Mouse (Mus musculus) embryonic facial prominence, embryonic 11.5 days (tissue): ENCODE measurements around the gene Lgi4. TPM values are rescaled to one million over a fixed set of nuclear protein-coding genes. Genes with fewer than 3 reads are reported as not detected.

ENCODE experiments used
- ATAC-seq: fragments of 200-750 bp; cut with Nextera tagmentation; replicated peaks from 2 replicates; pipeline ENCODE4 v1.8.0; 2017; ENCODE audit warnings: low read depth; ENCODE audit not compliant: insufficient number of reproducible peaks, low FRiP score, low TSS enrichment
- DNase-seq: peaks from one replicate; pipeline ENCODE4 v3.0.0-alpha.2; 2015; ENCODE audit warnings: low spot score
- H3K27ac ChIP-seq: fragments of 300-500 bp; sonication (generic); replicated peaks from 2 replicates; pipeline ENCODE4 v1.5.1; 2014; ENCODE audit warnings: mild to moderate bottlenecking, low read depth, low read length, control low read depth
- H3K27me3 ChIP-seq: fragments of 300-500 bp; sonication (generic); 2 replicates; pipeline ENCODE4 v1.6.1; 2014; ENCODE audit warnings: mild to moderate bottlenecking, low read length, moderate library complexity, mixed read lengths; ENCODE audit not compliant: control insufficient read depth, insufficient read depth
- H3K36me3 ChIP-seq: fragments of 300-500 bp; sonication (generic); replicated peaks from 2 replicates; pipeline ENCODE4 v1.6.1; 2014; ENCODE audit warnings: low read depth, mild to moderate bottlenecking, low read length, moderate library complexity, mixed read lengths; ENCODE audit not compliant: control insufficient read depth, insufficient read depth
- H3K4me1 ChIP-seq: fragments of 300-500 bp; sonication (generic); 2 replicates; pipeline ENCODE4 v1.6.1; 2014; ENCODE audit warnings: low read length, mixed read lengths; ENCODE audit not compliant: control insufficient read depth, insufficient read depth
- H3K4me2 ChIP-seq: fragments of 300-500 bp; sonication (generic); 2 replicates; pipeline ENCODE4 v1.6.1; 2014; ENCODE audit warnings: low read depth, mild to moderate bottlenecking, control low read depth, low read length, moderate library complexity
- H3K4me3 ChIP-seq: fragments of 300-500 bp; sonication (generic); 2 replicates; pipeline ENCODE4 v1.5.1; 2014; ENCODE audit warnings: low read depth, low read length, control low read depth
- H3K9ac ChIP-seq: fragments of 300-500 bp; sonication (generic); replicated peaks from 2 replicates; pipeline ENCODE4 v1.6.1; 2014; ENCODE audit warnings: mild to moderate bottlenecking, control low read depth, low read length
- H3K9me3 ChIP-seq: fragments of 300-500 bp; sonication (generic); replicated peaks from 2 replicates; pipeline ENCODE4 v1.6.1; 2016; ENCODE audit warnings: mild to moderate bottlenecking, low read length, inconsistent platforms, mixed read lengths; ENCODE audit not compliant: control insufficient read depth
- WGBS: fragments of 180-500 bp; shearing (Covaris S2); extraction: QIAGEN DNeasy Blood & Tissue Kit; methylation state at CpG from one replicate; pipeline ENCODE4 v1.1.7; 2014; 5-methylcytosine and 5-hydroxymethylcytosine counted together
- polyA plus RNA-seq: library from polyadenylated mRNA; unstranded; fragments of >200 nt; fragmentation: Nextera tagmentation; extraction: Ambion mirVana; gene quantifications from 2 replicates; pipeline ENCODE4 v1.2.1, GENCODE M21; 2014

Lgi4 gene
- polyA plus RNA-seq, 1 experiment from 2014 or later, result 1.2 TPM

DNA sequence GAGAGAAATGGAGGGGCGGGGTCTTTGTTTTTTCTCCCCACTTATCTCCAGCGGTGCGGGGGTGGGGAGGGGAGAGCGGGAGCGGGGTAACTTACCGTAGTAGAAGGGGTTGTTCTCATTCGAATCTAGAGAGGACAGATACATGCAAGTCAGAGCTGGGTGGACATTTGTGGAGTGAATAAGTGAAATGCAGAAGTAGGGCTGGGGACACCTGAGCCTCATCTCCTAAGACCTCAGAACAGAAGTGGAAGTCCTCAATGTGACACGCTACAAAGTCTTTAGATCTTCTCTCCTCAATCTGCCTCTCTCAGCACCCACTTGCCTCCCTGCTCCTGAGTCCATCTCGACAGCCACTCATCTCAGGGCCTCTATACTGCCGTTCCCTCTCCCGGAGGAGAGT lies 23.9 kb upstream of the Lgi4 start:
- Histone ChIP-seq H3K36me3 (no peaks in the 10 kb centered on the region), H3K9me3 (no peaks in the 10 kb centered on the region), H3K4me3 (no peak overlapping the region), H3K27me3 (no peaks in the 10 kb centered on the region), H3K9ac (no peak overlapping the region), H3K4me2 (no peak overlapping the region), H3K27ac (no peak overlapping the region), H3K4me1 (no peaks in the 10 kb centered on the region)
- WGBS, result 80% methylated on average over 11 of the region's 11 CpGs
- ATAC-seq (no peak), DNase-seq (no peak)

DNA sequence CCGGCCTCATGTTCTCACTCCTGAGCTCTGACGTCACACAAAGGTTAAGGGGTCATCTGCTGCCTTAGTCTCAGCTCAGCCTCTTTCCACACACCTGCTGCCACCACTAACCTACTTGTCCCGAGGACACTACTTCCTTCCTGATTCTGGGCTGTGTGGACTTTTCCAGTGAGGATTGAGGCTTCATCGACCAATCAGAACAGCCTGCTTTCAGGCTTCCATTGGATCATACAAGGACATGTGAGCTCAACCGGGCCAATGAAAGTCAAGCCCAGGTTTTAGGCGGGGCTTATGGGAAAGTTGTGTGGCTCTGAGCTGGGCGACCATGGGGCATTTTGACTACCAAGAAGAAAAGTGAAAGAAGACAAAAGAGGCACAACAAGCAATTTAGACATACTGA lies 22.2 kb upstream of the Lgi4 start:
- ATAC-seq, result no peak

DNA sequence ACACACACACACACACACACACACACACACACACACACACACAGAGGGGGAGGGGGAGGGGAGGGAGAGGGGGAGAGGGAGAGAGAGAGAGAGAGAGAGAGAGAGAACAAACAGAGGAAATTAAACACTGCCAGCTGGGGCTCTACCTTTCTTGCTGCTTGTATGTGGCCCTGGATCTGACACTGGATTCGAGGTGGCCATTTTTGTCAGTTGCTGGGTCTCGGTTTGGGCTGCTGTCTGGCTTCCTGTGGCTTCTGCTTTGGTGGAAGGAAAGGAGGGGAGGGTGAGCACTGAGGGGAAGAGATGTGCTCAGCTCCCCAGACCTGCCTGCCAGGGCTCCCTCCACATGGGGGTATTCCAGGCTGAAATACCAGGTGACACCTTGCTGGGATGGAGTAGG lies 21.5 kb upstream of the Lgi4 start:
- Histone ChIP-seq H3K27ac (no peak overlapping the region), H3K27me3 (peaks cover 15% of the 10 kb centered on the region), H3K4me1 (peaks cover 3% of the 10 kb centered on the region), H3K4me3 (no peak overlapping the region), H3K9me3 (no peaks in the 10 kb centered on the region), H3K36me3 (no peaks in the 10 kb centered on the region), H3K9ac (no peak overlapping the region), H3K4me2 (no peak overlapping the region)
- WGBS, result 43% methylated on average over 2 of the region's 2 CpGs
- no peak for DNase-seq
- ATAC-seq, result no peak

More for the DNA sequence above, 22.2 kb upstream of the Lgi4 start:
- H3K9me3 ChIP-seq, result no peaks in the 10 kb centered on the region
- H3K27me3 ChIP-seq, result peaks cover 8% of the 10 kb centered on the region; the same call in 1 of the 2 replicates
- no peaks in the 10 kb centered on the region for H3K36me3 ChIP-seq
- H3K4me3 ChIP-seq, result no peak overlapping the region
- H3K27ac ChIP-seq, result no peak overlapping the region
- DNase-seq, result no peak
- no peak overlapping the region for H3K4me2 ChIP-seq
- H3K4me1 ChIP-seq, result peaks cover 3% of the 10 kb centered on the region
- H3K9ac ChIP-seq, result no peak overlapping the region
- WGBS, result 87% methylated on average over 7 of the region's 7 CpGs

DNA sequence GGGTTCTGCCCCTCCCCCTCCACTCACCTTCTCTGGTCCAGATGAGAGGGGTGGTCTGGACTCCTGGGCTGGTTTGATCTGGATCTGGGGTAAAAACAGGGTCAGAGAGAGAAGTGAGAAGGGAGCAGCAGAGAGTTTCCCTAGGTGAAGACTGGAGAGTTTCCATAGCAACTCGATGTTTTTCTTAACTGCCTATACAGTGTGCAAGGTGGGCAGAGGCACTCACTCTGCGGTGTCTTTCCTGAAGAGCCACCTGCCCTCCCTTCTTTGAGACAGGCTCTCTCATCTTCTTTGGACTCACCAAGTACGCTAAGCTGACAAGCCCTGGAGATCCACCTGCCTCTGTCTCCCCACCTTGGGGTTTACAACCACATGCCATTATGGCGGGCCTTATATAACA lies 20.1 kb upstream of the Lgi4 start:
- no peak for DNase-seq
- peaks cover 3% of the 10 kb centered on the region for H3K4me1 ChIP-seq
- ATAC-seq, result no peak
- H3K36me3 ChIP-seq, result no peaks in the 10 kb centered on the region
- H3K9ac ChIP-seq, result no peak overlapping the region
- no peak overlapping the region for H3K4me2 ChIP-seq
- 83% methylated on average over 4 of the region's 4 CpGs for WGBS
- H3K27ac ChIP-seq, result no peak overlapping the region
- H3K4me3 ChIP-seq, result no peak overlapping the region
- no peaks in the 10 kb centered on the region for H3K9me3 ChIP-seq
- peaks cover 18% of the 10 kb centered on the region for H3K27me3 ChIP-seq

DNA sequence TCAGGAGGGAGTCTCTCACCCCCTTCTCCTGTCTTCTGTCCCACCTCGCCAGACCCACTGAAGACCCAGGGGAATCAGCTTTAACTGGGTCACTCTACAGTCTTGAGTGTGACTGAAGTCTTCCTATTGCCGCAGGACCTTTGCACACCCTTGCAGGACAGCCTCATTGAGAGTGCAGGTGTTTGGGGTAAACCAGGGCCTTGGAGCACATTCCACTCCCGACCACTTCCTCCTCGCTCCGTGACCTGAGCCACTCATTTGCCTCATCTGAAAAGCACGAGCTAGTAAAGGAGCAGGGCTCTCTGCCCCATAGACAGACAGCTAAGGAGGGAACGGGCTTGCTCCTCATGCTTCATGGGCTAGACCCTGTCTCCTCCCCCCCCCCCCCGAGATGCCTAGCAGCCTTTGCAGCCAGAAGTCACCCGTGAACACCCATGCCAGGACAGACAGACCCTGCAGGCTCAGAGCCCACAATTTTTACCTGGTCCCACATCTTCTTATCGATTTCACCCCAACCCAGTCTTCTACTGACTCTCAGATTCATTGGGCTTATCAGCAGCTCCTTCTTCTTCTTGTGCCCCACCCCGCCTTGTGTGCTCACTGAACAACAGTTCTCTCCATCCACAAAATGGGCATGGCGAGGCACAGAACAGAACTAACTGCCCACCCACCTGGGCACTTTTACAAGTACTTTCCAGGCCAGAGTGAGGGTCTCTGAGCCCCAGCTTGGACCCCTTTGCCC lies 18.7 kb upstream of the Lgi4 start:
- Histone ChIP-seq H3K27me3 (peaks cover 18% of the 10 kb centered on the region), H3K4me1 (peaks cover 3% of the 10 kb centered on the region), H3K9me3 (no peaks in the 10 kb centered on the region), H3K9ac (no peak overlapping the region), H3K27ac (no peak overlapping the region), H3K4me3 (no peak overlapping the region), H3K4me2 (no peak overlapping the region), H3K36me3 (no peaks in the 10 kb centered on the region)
- ATAC-seq (no peak), DNase-seq (no peak)
- 76% methylated on average over 12 of the region's 12 CpGs for WGBS

DNA sequence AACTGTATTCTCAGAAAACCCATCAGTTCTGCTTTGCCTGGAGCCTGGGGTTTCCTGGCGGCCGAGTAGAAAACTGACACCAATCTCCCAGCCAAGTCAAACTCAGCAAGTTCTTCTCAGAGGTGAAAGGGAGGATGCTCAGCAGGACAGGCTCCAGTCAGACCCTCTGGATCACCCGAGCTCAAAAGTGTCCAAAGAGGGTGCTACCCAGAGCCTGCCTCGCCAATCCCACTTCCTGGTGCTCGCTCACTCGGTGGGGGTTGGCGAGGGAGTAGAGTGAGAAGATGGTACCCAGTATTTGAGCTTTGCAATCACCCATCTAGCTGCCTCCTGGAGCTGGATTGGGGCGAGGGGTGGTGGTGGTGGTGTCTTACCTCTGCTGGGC lies 18.1 kb upstream of the Lgi4 start:
- H3K36me3 ChIP-seq, result no peaks in the 10 kb centered on the region
- H3K27ac ChIP-seq, result no peak overlapping the region
- H3K27me3 ChIP-seq, result peaks cover 18% of the 10 kb centered on the region
- H3K4me3 ChIP-seq, result no peak overlapping the region
- ATAC-seq, result no peak
- WGBS, result 41% methylated on average over 8 of the region's 8 CpGs
- peaks cover 3% of the 10 kb centered on the region for H3K4me1 ChIP-seq
- no peak overlapping the region for H3K4me2 ChIP-seq
- no peak overlapping the region for H3K9ac ChIP-seq
- no peaks in the 10 kb centered on the region for H3K9me3 ChIP-seq
- DNase-seq, result no peak

DNA sequence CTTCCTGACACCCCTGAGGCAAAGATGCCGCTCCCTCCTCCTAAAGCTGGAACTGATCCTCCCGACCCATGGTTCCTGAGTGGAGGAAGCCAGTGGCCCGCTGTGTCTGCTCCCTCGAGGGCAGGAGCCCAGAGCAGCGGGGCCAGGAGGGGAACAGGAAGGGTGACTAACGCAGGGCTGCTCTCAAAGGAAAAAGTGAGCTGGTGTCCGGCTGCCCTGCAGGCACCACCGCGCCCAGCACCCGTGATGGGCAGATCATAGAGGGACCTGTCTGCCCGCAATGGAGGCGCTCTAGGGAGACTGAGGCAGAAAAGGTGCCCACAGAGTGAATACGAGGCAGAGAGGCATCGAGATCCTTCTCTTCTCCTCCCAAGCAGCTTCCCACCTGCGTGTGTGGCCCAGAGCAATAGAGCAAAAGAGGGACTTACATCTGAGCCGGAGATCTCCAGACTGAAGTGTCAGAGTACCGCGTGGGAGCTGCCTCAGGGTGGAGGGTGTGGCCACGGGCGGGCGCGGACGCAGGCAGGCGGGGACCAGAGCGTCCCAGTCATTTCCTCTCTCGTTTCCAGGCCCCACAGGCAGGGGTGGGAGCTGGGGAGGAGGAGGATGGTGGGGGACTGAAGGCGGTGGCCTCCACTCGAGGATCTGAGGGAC lies 17.4 kb upstream of the Lgi4 start:
- ATAC-seq, result no peak
- Histone ChIP-seq H3K9me3 (no peaks in the 10 kb centered on the region), H3K27me3 (peaks cover 18% of the 10 kb centered on the region), H3K4me3 (no peak overlapping the region), H3K27ac (no peak overlapping the region), H3K4me2 (peak overlapping the region; percentile 32), H3K36me3 (no peaks in the 10 kb centered on the region), H3K9ac (no peak overlapping the region; the same call in 1 of the 2 replicates), H3K4me1 (peaks cover 3% of the 10 kb centered on the region)
- WGBS, result 3% methylated on average over 28 of the region's 28 CpGs
- no peak for DNase-seq

DNA sequence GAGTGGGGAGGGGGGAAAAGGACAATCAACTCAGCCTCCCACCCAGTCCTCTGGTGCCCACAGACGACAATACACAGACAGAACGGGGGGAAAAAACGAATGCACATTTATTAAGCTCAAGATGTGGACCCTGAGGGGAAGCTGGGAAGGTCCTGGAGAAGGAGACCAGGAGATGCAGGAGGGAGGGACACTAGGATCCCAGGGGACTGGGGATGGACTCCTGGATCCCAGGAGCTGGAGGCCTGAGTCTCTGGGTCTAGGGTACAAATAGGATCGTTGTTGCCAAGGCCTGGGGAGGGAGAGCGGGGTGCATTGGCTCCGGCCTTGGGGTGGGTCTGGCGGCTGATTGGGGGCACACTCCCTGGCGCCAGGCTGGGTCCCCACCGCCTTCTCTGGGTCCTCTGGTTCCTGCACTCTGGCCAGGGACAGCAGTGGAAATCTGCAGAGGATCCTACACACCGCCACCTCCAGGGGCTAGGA lies 16.7 kb upstream of the Lgi4 start, which contains the start of gene Fxyd5:
Fxyd5 (minus strand) TSS at position 51 of the 480 bp plus-strand sequence.
- Histone ChIP-seq H3K4me1 (peaks cover 3% of the 10 kb centered on the region), H3K9ac (no peak within 1 kb of the TSS; the same call in 1 of the 2 replicates), H3K4me2 (peak within 1 kb of the TSS; percentile 32), H3K9me3 (no peaks in the 10 kb centered on the region), H3K4me3 (no peak within 1 kb of the TSS), H3K27ac (no peak within 1 kb of the TSS), H3K27me3 (peaks cover 18% of the 10 kb centered on the region), H3K36me3 (no peaks in the 10 kb centered on the region)
- DNase-seq (no peak), ATAC-seq (no peak)
- WGBS, result 30% methylated on average over 10 of the region's 10 CpGs
